Mouse (Mus musculus) liver, embryonic 13.5 days (tissue): ENCODE measurements around the gene Lingo3. TPM values are rescaled to one million over a fixed set of nuclear protein-coding genes. Genes with fewer than 3 reads are reported as not detected.

Source experiments
- ATAC-seq: fragments of 200-750 bp; cut with Nextera tagmentation; 2 replicates; pipeline ENCODE4 v1.8.0; 2017; ENCODE audit warnings: low read depth, mild to moderate bottlenecking, moderate number of reproducible peaks, moderate library complexity
- DNase-seq: peaks from one replicate; pipeline ENCODE4 v3.0.0; 2022
- H3K27ac ChIP-seq: fragments of 300-500 bp; sonication (generic); 2 replicates; pipeline ENCODE4 v1.5.1; 2015; ENCODE audit warnings: moderate library complexity, mild to moderate bottlenecking, inconsistent platforms
- H3K27me3 ChIP-seq: fragments of 300-500 bp; sonication (generic); 2 replicates; pipeline ENCODE4 v1.6.1; 2015; ENCODE audit warnings: mild to moderate bottlenecking, inconsistent platforms
- H3K36me3 ChIP-seq: fragments of 300-500 bp; sonication (generic); 2 replicates; pipeline ENCODE4 v1.6.1; 2015; ENCODE audit warnings: mild to moderate bottlenecking, inconsistent platforms
- H3K4me1 ChIP-seq: fragments of 300-500 bp; sonication (generic); replicated peaks from 2 replicates; pipeline ENCODE4 v1.6.1; 2015; ENCODE audit warnings: inconsistent platforms
- H3K4me2 ChIP-seq: fragments of 300-500 bp; sonication (generic); 2 replicates; pipeline ENCODE4 v1.6.1; 2015; ENCODE audit warnings: inconsistent platforms, mild to moderate bottlenecking, moderate library complexity
- H3K4me3 ChIP-seq: fragments of 300-500 bp; sonication (generic); replicated peaks from 2 replicates; pipeline ENCODE4 v1.5.1; 2015; ENCODE audit warnings: mild to moderate bottlenecking, inconsistent platforms
- H3K9ac ChIP-seq: fragments of 300-500 bp; sonication (generic); 2 replicates; pipeline ENCODE4 v1.6.1; 2015; ENCODE audit warnings: mild to moderate bottlenecking, inconsistent platforms
- H3K9me3 ChIP-seq: fragments of 300-500 bp; sonication (generic); replicated peaks from 2 replicates; pipeline ENCODE4 v1.6.1; 2016; ENCODE audit warnings: inconsistent platforms
- WGBS: fragments of 180-500 bp; shearing (Covaris S2); methylation state at CpG from one replicate; pipeline ENCODE4 v1.1.7; 2015; ENCODE audit not compliant: insufficient replicate concordance; 5-methylcytosine and 5-hydroxymethylcytosine counted together
- polyA plus RNA-seq: library from polyadenylated mRNA; unstranded; fragments of >200 nt; fragmentation: Nextera tagmentation; extraction: Ambion mirVana; gene quantifications from 2 replicates; pipeline ENCODE4 v1.2.1, GENCODE M21; 2015

Gene Lingo3
- polyA plus RNA-seq, 1 experiment from 2014 or later: not detected

GRCm38 (mm10) chr10:80843087-80843930, 530 bp downstream of the Lingo3 start:
- Histone ChIP-seq H3K36me3 (no peaks in the 10 kb centered on the region), H3K27ac (no peak overlapping the region), H3K4me1 (peaks cover 13% of the 10 kb centered on the region), H3K4me2 (peak overlapping the region; percentile 47), H3K9ac (no peak overlapping the region), H3K4me3 (peak overlapping the region; percentile 39), H3K9me3 (no peaks in the 10 kb centered on the region), H3K27me3 (peaks cover 89% of the 10 kb centered on the region)
- ATAC-seq (no peak), DNase-seq (no peak)
- 10% methylated on average over 32 of the region's 32 CpGs for WGBS

GRCm38 (mm10) chr10:80842334-80842733, 1.5 kb downstream of the Lingo3 start:
- ATAC-seq: no peak
- H3K9ac ChIP-seq: no peak overlapping the region
- WGBS: 68% methylated on average over 15 of the region's 15 CpGs
- no peak overlapping the region for H3K27ac ChIP-seq
- DNase-seq: no peak
- H3K4me1 ChIP-seq: peaks cover 10% of the 10 kb centered on the region
- H3K4me2 ChIP-seq: no peak overlapping the region
- peaks cover 98% of the 10 kb centered on the region for H3K27me3 ChIP-seq
- H3K4me3 ChIP-seq: no peak overlapping the region
- no peaks in the 10 kb centered on the region for H3K9me3 ChIP-seq
- no peaks in the 10 kb centered on the region for H3K36me3 ChIP-seq

- Histone ChIP-seq H3K4me3 (no peak overlapping the region), H3K36me3 (no peaks in the 10 kb centered on the region), H3K27ac (no peak overlapping the region), H3K9me3 (no peaks in the 10 kb centered on the region), H3K4me2 (no peak overlapping the region), H3K9ac (no peak overlapping the region), H3K27me3 (peaks cover 98% of the 10 kb centered on the region), H3K4me1 (peaks cover 16% of the 10 kb centered on the region)
- DNase-seq (no peak), ATAC-seq (no peak)
- WGBS: 74% methylated on average over 2 of the region's 2 CpGs
Measured at GRCm38 (mm10) chr10:80841685-80842084, 2.2 kb downstream of the Lingo3 start.

GRCm38 (mm10) chr10:80839848-80840247, 4.0 kb downstream of the Lingo3 start:
- H3K4me1 ChIP-seq: peaks cover 19% of the 10 kb centered on the region
- no peak for DNase-seq
- H3K4me2 ChIP-seq: no peak overlapping the region
- H3K36me3 ChIP-seq: no peaks in the 10 kb centered on the region
- H3K27ac ChIP-seq: no peak overlapping the region
- 52% methylated on average over 6 of the region's 6 CpGs for WGBS
- 0 out of 2 replicates have a peak, but pooled peaks cover 5% of the 10 kb centered on the region for H3K9me3 ChIP-seq
- no peak overlapping the region for H3K4me3 ChIP-seq
- H3K9ac ChIP-seq: no peak overlapping the region
- ATAC-seq: no peak
- H3K27me3 ChIP-seq: peaks cover 98% of the 10 kb centered on the region

- H3K9ac ChIP-seq: no peak overlapping the region
Measured at GRCm38 (mm10) chr10:80838346-80838912, 5.4 kb downstream of the Lingo3 start.

GRCm38 (mm10) chr10:80837827-80838226, 6.0 kb downstream of the Lingo3 start:
- Histone ChIP-seq H3K27ac (no peak overlapping the region), H3K4me3 (no peak overlapping the region)

More at GRCm38 (mm10) chr10:80838346-80838912, 5.4 kb downstream of the Lingo3 start:
- ATAC-seq (no peak), DNase-seq (no peak)
- Histone ChIP-seq H3K9me3 (0 out of 2 replicates have a peak, but pooled peaks cover 5% of the 10 kb centered on the region), H3K27me3 (peaks cover 98% of the 10 kb centered on the region), H3K27ac (no peak overlapping the region), H3K4me3 (no peak overlapping the region), H3K4me1 (peaks cover 16% of the 10 kb centered on the region), H3K4me2 (no peak overlapping the region), H3K36me3 (no peaks in the 10 kb centered on the region)
- WGBS: 39% methylated on average over 2 of the region's 2 CpGs

GRCm38 (mm10) chr10:80836949-80837379, 6.9 kb downstream of the Lingo3 start:
- Histone ChIP-seq H3K27me3 (peaks cover 97% of the 10 kb centered on the region), H3K4me1 (peaks cover 14% of the 10 kb centered on the region), H3K9me3 (0 out of 2 replicates have a peak, but pooled peaks cover 5% of the 10 kb centered on the region), H3K4me2 (no peak overlapping the region), H3K36me3 (no peaks in the 10 kb centered on the region), H3K27ac (no peak overlapping the region), H3K9ac (no peak overlapping the region), H3K4me3 (no peak overlapping the region)
- DNase-seq (no peak), ATAC-seq (no peak)
- WGBS: 40% methylated on average over 7 of the region's 7 CpGs

More at GRCm38 (mm10) chr10:80837827-80838226, 6.0 kb downstream of the Lingo3 start:
- H3K9ac ChIP-seq: no peak overlapping the region
- no peak for DNase-seq
- H3K4me2 ChIP-seq: no peak overlapping the region
- H3K4me1 ChIP-seq: peaks cover 14% of the 10 kb centered on the region
- H3K36me3 ChIP-seq: no peaks in the 10 kb centered on the region
- 0 out of 2 replicates have a peak, but pooled peaks cover 5% of the 10 kb centered on the region for H3K9me3 ChIP-seq
- peaks cover 98% of the 10 kb centered on the region for H3K27me3 ChIP-seq
- ATAC-seq: no peak
- 53% methylated on average over 2 of the region's 2 CpGs for WGBS

- ATAC-seq (no peak), DNase-seq (no peak)
- Histone ChIP-seq H3K4me1 (peaks cover 27% of the 10 kb centered on the region), H3K4me3 (no peak overlapping the region), H3K9me3 (0 out of 2 replicates have a peak, but pooled peaks cover 5% of the 10 kb centered on the region), H3K36me3 (peaks cover 2% of the 10 kb centered on the region), H3K27me3 (peaks cover 83% of the 10 kb centered on the region), H3K27ac (no peak overlapping the region), H3K4me2 (no peak overlapping the region), H3K9ac (no peak overlapping the region)
- WGBS: 54% methylated on average over 30 of the region's 30 CpGs
Measured at GRCm38 (mm10) chr10:80835617-80836016, 8.2 kb downstream of the Lingo3 start.

- 67% methylated on average over 7 of the region's 7 CpGs for WGBS
- peaks cover 28% of the 10 kb centered on the region for H3K36me3 ChIP-seq
- DNase-seq (no peak), ATAC-seq (no peak)
- peaks cover 52% of the 10 kb centered on the region for H3K4me1 ChIP-seq
- 0 out of 2 replicates have a peak, but pooled peaks cover 5% of the 10 kb centered on the region for H3K9me3 ChIP-seq
- H3K4me2 ChIP-seq: no peak overlapping the region
- H3K9ac ChIP-seq: no peak overlapping the region
- peaks cover 57% of the 10 kb centered on the region for H3K27me3 ChIP-seq
- no peak overlapping the region for H3K4me3 ChIP-seq
- H3K27ac ChIP-seq: no peak overlapping the region
Measured at GRCm38 (mm10) chr10:80832818-80833217, 11.0 kb downstream of the Lingo3 start.

GRCm38 (mm10) chr10:80831136-80831535, 12.7 kb downstream of the Lingo3 start:
- Histone ChIP-seq H3K36me3 (peaks cover 33% of the 10 kb centered on the region), H3K27me3 (peaks cover 40% of the 10 kb centered on the region), H3K4me1 (peaks cover 49% of the 10 kb centered on the region), H3K27ac (peak overlapping the region; percentile 73), H3K9ac (peak overlapping the region; percentile 43), H3K4me2 (peak overlapping the region; percentile 46), H3K9me3 (0 out of 2 replicates have a peak, but pooled peaks cover 5% of the 10 kb centered on the region), H3K4me3 (peak overlapping the region; percentile 18)
- DNase-seq: peak; percentile 76
- WGBS: 1% methylated on average over 9 of the region's 9 CpGs
- peak; percentile 10; the same call in 1 of the 2 replicates for ATAC-seq
